8 mouse cellular contexts compared by ENCODE assay signal in genomic region chr7:46710390-46710844, GRCm38 (mm10). TPM values are rescaled to one million over a fixed set of nuclear protein-coding genes. Genes with fewer than 3 reads are reported as not detected.
DNase-seq lines count a peak whose midpoint lies in the region; ATAC-seq and TF ChIP-seq lines count a peak whose summit lies in the region.

Saal1 (minus strand) TSS chr7:46710680.

- WGBS in forebrain, embryonic 14.5 days: under 1% methylated on average over 37 of the region's 38 CpGs
- WGBS in lung, adult 2 months: 1% methylated on average over 37 of the region's 38 CpGs

- H3K4me3 ChIP-seq in ES-Bruce4 (ENCODE audit: low read depth, low read length): peak within 1 kb of the TSS; percentile 99
- H3K4me3 ChIP-seq in forebrain, embryonic 14.5 days (ENCODE audit: low read depth, low read length): peak within 1 kb of the TSS; percentile 85
- peak within 1 kb of the TSS; percentile 96 for H3K4me3 ChIP-seq in lung, adult 2 months (replicated peaks; ENCODE audit: extremely low read depth, low read depth, low read length)

- 0 out of 2 replicates have a peak, but pooled peaks have one; percentile 47 for TF ChIP-seq EP300 in ES-Bruce4 (IDR thresholded peaks at IDR 0.05; ENCODE audit: insufficient read depth, low read depth, low read length)

- H3K27ac ChIP-seq in ES-Bruce4 (ENCODE audit: insufficient read depth, low read length): peak within 1 kb of the TSS; percentile 14; the same call in 1 of the 2 replicates
- peak within 1 kb of the TSS; percentile 76 for H3K27ac ChIP-seq in forebrain, embryonic 14.5 days (ENCODE audit: low read depth, low read length)

- no peaks in the 10 kb centered on the region for H3K4me1 ChIP-seq in ES-Bruce4 (ENCODE audit: control insufficient read depth, insufficient read depth, low read length)
- H3K4me1 ChIP-seq in forebrain, embryonic 14.5 days (ENCODE audit: control insufficient read depth, insufficient read depth, low read length): peaks cover 5% of the 10 kb centered on the region; the same call in 1 of the 2 replicates
- H3K4me1 ChIP-seq in lung, adult 2 months (ENCODE audit: control insufficient read depth, insufficient read depth, low read length): no peaks in the 10 kb centered on the region

- TF ChIP-seq CTCF in ES-Bruce4 (IDR thresholded peaks at IDR 0.05; ENCODE audit: low read depth, low read length): peak; percentile 90
- TF ChIP-seq CTCF in lung, adult 2 months (IDR thresholded peaks at IDR 0.05; ENCODE audit: insufficient read depth, low read length): peak; percentile 79

- H3K9me3 ChIP-seq in ES-Bruce4 (replicated peaks; ENCODE audit: control insufficient read depth, insufficient read depth, low read length, poor library complexity, severe bottlenecking): no peaks in the 10 kb centered on the region
- no peaks in the 10 kb centered on the region for H3K9me3 ChIP-seq in forebrain, embryonic 14.5 days (replicated peaks; ENCODE audit: control insufficient read depth, low read length)

- peak within 1 kb of the TSS; percentile 49 for H3K4me2 ChIP-seq in forebrain, embryonic 14.5 days (ENCODE audit: low read length)

- peak; percentile 93 for DNase-seq in forebrain, embryonic 14.5 days (ENCODE audit: low spot score)
- DNase-seq in heart, postnatal 14 days: peak; percentile 88 to 92
- DNase-seq in layer of hippocampus, adult 11-12 months (ENCODE audit: low spot score): peak; percentile 83
- DNase-seq in lung, adult 2 months: peak; percentile 81
- peak; percentile 67 to 75 for DNase-seq in thymus, adult 18-20 months

- peaks cover 26% of the 10 kb centered on the region for H3K36me3 ChIP-seq in ES-Bruce4 (ENCODE audit: control insufficient read depth, insufficient read depth, low read length, poor library complexity, severe bottlenecking)
- peaks cover 25% of the 10 kb centered on the region for H3K36me3 ChIP-seq in forebrain, embryonic 14.5 days (ENCODE audit: control insufficient read depth, insufficient read depth, low read length)

- intact Hi-C loops in heart, postnatal 14 days (cut with DNase I): loop anchor here (10.0 kb wide), 1 partner anchor 294 kb away; the partner anchor contains the start of gene Spty2d1

- ATAC-seq in cerebellum, adult (ENCODE audit: insufficient number of reproducible peaks, low FRiP score, low TSS enrichment): peak; percentile 86; the same call in 1 of the 2 replicates
- peak; percentile 98 for ATAC-seq in forebrain, embryonic 14.5 days
- ATAC-seq in neutrophil, adult 5-6 weeks (ENCODE audit: extremely low read depth, insufficient number of reproducible peaks, low FRiP score, poor library complexity, severe bottlenecking): peak; percentile 85

- no peaks in the 10 kb centered on the region for H3K27me3 ChIP-seq in ES-Bruce4 (ENCODE audit: control insufficient read depth, insufficient read depth, low read length, poor library complexity, severe bottlenecking)
- no peaks in the 10 kb centered on the region for H3K27me3 ChIP-seq in forebrain, embryonic 14.5 days (replicated peaks; ENCODE audit: control insufficient read depth, insufficient read depth, low read length)

- H3K9ac ChIP-seq in ES-Bruce4 (ENCODE audit: low read depth, poor library complexity, severe bottlenecking): peak within 1 kb of the TSS; percentile 65
- H3K9ac ChIP-seq in forebrain, embryonic 14.5 days (ENCODE audit: low read length): peak within 1 kb of the TSS; percentile 95

- peak; percentile 7 for TF ChIP-seq POLR2A in ES-Bruce4 (IDR thresholded peaks at IDR 0.05; ENCODE audit: insufficient read depth, low read length)
- TF ChIP-seq POLR2A in lung, adult 2 months (IDR thresholded peaks at IDR 0.05; ENCODE audit: borderline replicate concordance, extremely low read depth, low read depth, low read length): peak; percentile 70; the same call in 1 of the 2 replicates

RNA-seq across cellular contexts. Expression of gene Saal1, which starts in this region (rescaled TPM):
- 36.5 and 40.2 TPM in 2 replicates for polyA plus RNA-seq in ES-Bruce4 (2011; ENCODE audit: insufficient read depth, insufficient read length, low read depth, missing spikeins)
- 24.4 and 25.2 TPM in 2 replicates for polyA plus RNA-seq in forebrain, embryonic 14.5 days (2014; fragmentation: Nextera tagmentation; extraction: Ambion mirVana)
- 1 to 10 TPM; 4.2 to 4.3 TPM for total RNA-seq in heart, postnatal 14 days (2021)
- polyA plus RNA-seq in lung, adult 2 months (2012; rRNA removed): 4.5 and 4.9 TPM in 2 replicates
- 11.3 and 11.8 TPM in 2 replicates for total RNA-seq in neutrophil, adult 5-6 weeks (2017)

Comparison
In these comparisons a context has a peak if more than half of its experiments do, and no peak if none do; other contexts are left out.
1. Peak in every context shown above with its lines: DNase-seq, ATAC-seq, H3K4me3 ChIP-seq and H3K27ac ChIP-seq.